Mouse (Mus musculus) liver, embryonic 11.5 days (tissue): ENCODE results near the gene Arhgdib. TPM values are rescaled to one million over a fixed set of nuclear protein-coding genes. Genes with fewer than 3 reads are reported as not detected.
A peak's percentile ranks its signal among the peaks of the same experiment; 100 is the strongest.
"Not testable (repeated sequence)": the region's sequence is repeated elsewhere in the genome, so short reads cannot be mapped to it uniquely, and the experiment has no call there.

ENCODE experiments used
- ATAC-seq: fragments of 200-750 bp; cut with Nextera tagmentation; replicated peaks from 2 replicates; pipeline ENCODE4 v1.8.0; 2017; ENCODE audit warnings: moderate number of reproducible peaks, mild to moderate bottlenecking, moderate TSS enrichment, moderate library complexity; ENCODE audit not compliant: low FRiP score
- DNase-seq: peaks from one replicate; pipeline ENCODE4 v3.0.0-alpha.2; 2017; ENCODE audit warnings: low spot score
- H3K27ac ChIP-seq: fragments of 300-500 bp; sonication (generic); 2 replicates; pipeline ENCODE4 v1.5.1; 2014; ENCODE audit warnings: mild to moderate bottlenecking, low read depth, low read length, control low read depth
- H3K27me3 ChIP-seq: fragments of 300-500 bp; sonication (generic); replicated peaks from 2 replicates; pipeline ENCODE4 v1.6.1; 2014; ENCODE audit warnings: low read length, mixed read lengths; ENCODE audit not compliant: control insufficient read depth, insufficient read depth
- H3K36me3 ChIP-seq: fragments of 300-500 bp; sonication (generic); 2 replicates; pipeline ENCODE4 v1.6.1; 2014; ENCODE audit warnings: mild to moderate bottlenecking, low read length, moderate library complexity, mixed read lengths; ENCODE audit not compliant: control insufficient read depth, insufficient read depth
- H3K4me1 ChIP-seq: fragments of 300-500 bp; sonication (generic); replicated peaks from 2 replicates; pipeline ENCODE4 v1.6.1; 2014; ENCODE audit warnings: low read length, mixed read lengths; ENCODE audit not compliant: control insufficient read depth, insufficient read depth
- H3K4me2 ChIP-seq: fragments of 300-500 bp; sonication (generic); 2 replicates; pipeline ENCODE4 v1.6.1; 2014; ENCODE audit warnings: mild to moderate bottlenecking, control low read depth, moderate library complexity
- H3K4me3 ChIP-seq: fragments of 300-500 bp; sonication (generic); 2 replicates; pipeline ENCODE4 v1.5.1; 2014; ENCODE audit warnings: low read depth, low read length, control low read depth
- H3K9ac ChIP-seq: fragments of 300-500 bp; sonication (generic); 2 replicates; pipeline ENCODE4 v1.6.1; 2014; ENCODE audit warnings: low read depth, low read length, control low read depth
- H3K9me3 ChIP-seq: fragments of 300-500 bp; sonication (generic); 2 replicates; pipeline ENCODE4 v1.6.1; 2016; ENCODE audit warnings: low read length, inconsistent platforms, mixed read lengths; ENCODE audit not compliant: control insufficient read depth
- WGBS: fragments of 180-500 bp; shearing (Covaris S2); extraction: QIAGEN DNeasy Blood & Tissue Kit; methylation state at CpG from one replicate; pipeline ENCODE4 v1.1.7; 2014; 5-methylcytosine and 5-hydroxymethylcytosine counted together
- polyA plus RNA-seq: library from polyadenylated mRNA; unstranded; fragments of >200 nt; fragmentation: Nextera tagmentation; extraction: Ambion mirVana; gene quantifications from 2 replicates; pipeline ENCODE4 v1.2.1, GENCODE M21; 2014

Arhgdib gene
- polyA plus RNA-seq, 1 experiment from 2014 or later: 183 TPM

DNA sequence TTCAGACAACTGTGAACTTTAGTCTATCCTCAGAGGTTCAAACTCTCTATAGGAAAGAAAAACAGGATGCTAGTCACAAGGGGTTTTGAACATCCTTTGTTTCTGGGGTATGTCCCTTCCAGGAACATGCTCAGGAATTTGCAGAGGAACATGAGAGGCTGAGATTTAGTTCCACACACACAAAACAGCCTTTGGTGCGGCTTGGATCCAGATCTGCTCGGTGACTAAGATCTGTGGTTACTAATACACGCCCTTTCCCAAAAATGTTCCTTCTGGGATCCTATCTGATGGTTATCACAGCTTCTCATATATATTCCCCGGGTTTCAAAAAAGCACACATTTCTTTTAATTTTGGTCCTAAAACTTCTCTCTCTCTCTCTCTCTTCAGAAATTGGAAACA is 43.9 kb downstream of the Arhgdib start:
- H3K4me3 ChIP-seq: no peak overlapping the region
- H3K4me1 ChIP-seq: no peaks in the 10 kb centered on the region; the same call in 1 of the 2 replicates
- no peak overlapping the region for H3K27ac ChIP-seq
- no peak overlapping the region for H3K9ac ChIP-seq
- no peaks in the 10 kb centered on the region for H3K9me3 ChIP-seq
- H3K36me3 ChIP-seq: no peaks in the 10 kb centered on the region
- H3K27me3 ChIP-seq: no peaks in the 10 kb centered on the region
- 67% methylated on average over 4 of the region's 4 CpGs for WGBS
- H3K4me2 ChIP-seq: no peak overlapping the region
- no peak for ATAC-seq
- no peak for DNase-seq

DNA sequence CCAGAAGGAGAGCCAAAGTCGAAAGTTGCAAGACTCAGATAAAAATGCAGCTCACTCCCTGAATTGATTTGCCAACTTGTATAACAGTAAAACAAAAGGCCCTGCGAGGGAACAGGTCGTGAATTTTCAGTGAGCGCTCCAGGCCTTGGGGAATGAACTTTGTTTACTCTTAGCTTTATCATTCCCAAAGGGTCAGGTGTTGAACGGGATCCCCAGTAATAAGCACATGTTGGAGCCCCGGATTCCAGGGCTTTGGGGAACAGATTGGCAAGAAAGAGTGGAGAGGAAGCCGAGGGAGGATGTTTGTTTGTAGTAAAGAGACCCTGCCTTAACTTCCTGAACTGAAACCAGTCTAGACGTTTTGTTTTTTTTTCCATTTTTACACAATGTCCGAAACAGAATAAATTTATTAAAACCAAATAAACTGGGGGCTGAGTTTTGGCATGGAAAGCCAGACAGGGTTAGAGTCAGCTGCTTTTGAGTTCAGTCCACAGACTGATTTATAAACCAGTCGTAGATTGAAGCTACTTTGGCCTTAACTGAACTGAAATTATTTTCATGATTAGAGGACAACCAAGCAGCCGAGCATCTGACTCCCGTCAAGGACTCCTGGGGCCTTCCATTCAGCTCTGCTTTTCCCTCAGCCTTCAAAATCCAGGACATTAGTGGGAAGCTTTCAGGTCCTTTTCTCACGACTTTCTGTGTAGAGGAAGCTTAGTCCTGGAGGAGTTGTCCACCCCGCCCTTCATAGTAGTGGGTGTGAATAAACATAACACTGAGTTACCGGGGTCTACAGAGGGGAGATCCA is 47.0 kb downstream of the Arhgdib start:
- Histone ChIP-seq H3K27ac (no peak overlapping the region), H3K36me3 (no peaks in the 10 kb centered on the region), H3K9ac (no peak overlapping the region), H3K4me2 (no peak overlapping the region), H3K9me3 (no peaks in the 10 kb centered on the region), H3K4me1 (peaks cover 2% of the 10 kb centered on the region), H3K4me3 (no peak overlapping the region), H3K27me3 (no peaks in the 10 kb centered on the region)
- no peak for DNase-seq
- 54% methylated on average over 15 of the region's 15 CpGs for WGBS
- no peak for ATAC-seq

DNA sequence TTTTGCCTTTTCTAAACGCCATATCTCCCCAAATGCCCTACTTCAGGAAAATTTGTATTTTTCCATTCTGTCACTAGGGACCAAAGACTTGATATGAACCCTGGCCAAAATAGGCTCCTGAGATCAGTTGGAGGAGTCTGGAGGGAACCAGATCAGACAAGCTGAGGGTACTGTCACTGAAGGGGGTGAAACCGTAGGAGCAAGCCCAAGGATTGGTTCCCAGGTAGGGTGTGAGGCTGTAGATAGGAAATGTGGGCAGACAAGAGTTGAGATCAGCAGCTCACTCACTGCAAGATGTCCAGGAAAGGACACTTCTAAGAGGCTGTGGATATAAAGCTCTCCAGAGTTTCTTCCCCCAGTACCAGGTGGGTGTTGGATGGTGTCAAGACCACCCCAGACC is 49.7 kb downstream of the Arhgdib start:
- no peak for DNase-seq
- Histone ChIP-seq H3K4me2 (no peak overlapping the region), H3K4me3 (no peak overlapping the region), H3K9me3 (no peaks in the 10 kb centered on the region), H3K27ac (no peak overlapping the region), H3K36me3 (no peaks in the 10 kb centered on the region), H3K4me1 (peaks cover 2% of the 10 kb centered on the region), H3K27me3 (no peaks in the 10 kb centered on the region), H3K9ac (no peak overlapping the region)
- WGBS: 63% methylated on average over 2 of the region's 2 CpGs
- peak; percentile 87 for ATAC-seq

DNA sequence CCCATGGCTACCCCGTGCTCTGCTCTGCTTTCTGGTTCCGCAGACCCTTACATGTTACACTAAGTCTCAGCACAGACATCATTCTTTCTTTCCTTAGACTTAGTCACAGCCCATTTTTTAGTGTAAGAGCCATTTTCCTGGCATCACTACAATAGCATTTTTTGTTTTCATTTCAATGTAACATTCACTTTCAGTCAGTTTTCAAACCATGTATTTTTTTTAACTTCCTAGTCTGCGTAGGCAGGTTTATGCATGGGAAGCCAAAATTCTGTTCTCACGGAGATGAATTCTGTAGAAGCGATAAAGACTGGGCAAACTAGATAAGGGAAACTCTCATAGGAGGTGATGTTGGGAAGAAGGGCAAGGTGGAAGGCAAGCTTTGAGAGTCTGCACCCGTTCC is 52.1 kb downstream of the Arhgdib start:
- Histone ChIP-seq H3K9me3 (no peaks in the 10 kb centered on the region), H3K4me3 (no peak overlapping the region), H3K27me3 (no peaks in the 10 kb centered on the region), H3K4me1 (peaks cover 2% of the 10 kb centered on the region; the same call in 1 of the 2 replicates), H3K4me2 (no peak overlapping the region), H3K27ac (no peak overlapping the region), H3K36me3 (no peaks in the 10 kb centered on the region), H3K9ac (no peak overlapping the region)
- WGBS: 86% methylated on average over 6 of the region's 6 CpGs
- DNase-seq (no peak), ATAC-seq (no peak)

DNA sequence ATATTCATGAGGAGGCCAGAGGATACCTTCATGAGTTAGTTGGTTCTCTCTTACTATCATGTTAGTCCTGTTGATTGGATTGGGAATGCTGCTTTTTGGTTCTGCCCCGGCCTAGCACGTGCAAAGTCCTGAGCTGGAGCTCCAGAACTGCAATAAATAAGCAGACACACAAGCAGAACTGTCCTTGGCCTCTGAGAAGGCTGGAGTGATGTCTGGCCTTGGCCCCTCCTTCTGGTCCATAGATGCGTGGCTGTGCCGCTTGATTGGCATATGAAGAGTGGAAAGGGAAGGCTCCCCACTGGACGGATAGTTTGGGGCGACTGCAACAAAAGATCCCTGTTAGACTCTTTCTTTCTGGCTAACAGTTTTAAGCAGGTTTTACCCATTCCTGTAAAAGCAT is 52.6 kb downstream of the Arhgdib start:
- 87% methylated on average over 6 of the region's 6 CpGs for WGBS
- H3K4me2 ChIP-seq: no peak overlapping the region
- no peak for ATAC-seq
- no peak overlapping the region for H3K27ac ChIP-seq
- H3K9ac ChIP-seq: no peak overlapping the region
- no peaks in the 10 kb centered on the region for H3K36me3 ChIP-seq
- no peak for DNase-seq
- H3K4me3 ChIP-seq: no peak overlapping the region
- no peaks in the 10 kb centered on the region for H3K27me3 ChIP-seq
- no peaks in the 10 kb centered on the region for H3K9me3 ChIP-seq
- peaks cover 2% of the 10 kb centered on the region; the same call in 1 of the 2 replicates for H3K4me1 ChIP-seq

DNA sequence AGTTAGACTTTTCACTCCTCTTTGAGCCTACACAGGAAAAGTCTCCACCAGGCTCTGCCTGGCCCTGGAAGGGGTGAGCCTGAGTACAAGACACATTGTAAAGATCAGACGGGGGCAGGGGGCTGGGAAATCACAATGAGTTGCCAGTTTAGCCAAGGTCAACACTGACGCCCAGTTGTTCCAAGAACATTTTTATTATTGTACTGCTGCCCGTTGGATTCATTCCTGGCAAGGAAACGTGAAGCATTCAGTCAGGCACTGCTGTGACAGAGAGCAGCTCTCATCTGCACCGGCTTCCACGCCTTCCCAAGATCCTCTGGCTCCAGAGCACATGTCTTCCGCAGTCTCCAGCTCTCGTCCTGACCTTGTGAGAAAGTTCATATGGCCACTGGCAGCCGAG is 53.8 kb downstream of the Arhgdib start:
- no peak overlapping the region for H3K27ac ChIP-seq
- ATAC-seq (no peak), DNase-seq (no peak)
- 70% methylated on average over 9 of the region's 9 CpGs for WGBS
- no peaks in the 10 kb centered on the region for H3K9me3 ChIP-seq
- H3K9ac ChIP-seq: no peak overlapping the region
- no peak overlapping the region for H3K4me3 ChIP-seq
- H3K27me3 ChIP-seq: no peaks in the 10 kb centered on the region
- H3K4me1 ChIP-seq: peaks cover 2% of the 10 kb centered on the region; the same call in 1 of the 2 replicates
- no peaks in the 10 kb centered on the region for H3K36me3 ChIP-seq
- no peak overlapping the region for H3K4me2 ChIP-seq

DNA sequence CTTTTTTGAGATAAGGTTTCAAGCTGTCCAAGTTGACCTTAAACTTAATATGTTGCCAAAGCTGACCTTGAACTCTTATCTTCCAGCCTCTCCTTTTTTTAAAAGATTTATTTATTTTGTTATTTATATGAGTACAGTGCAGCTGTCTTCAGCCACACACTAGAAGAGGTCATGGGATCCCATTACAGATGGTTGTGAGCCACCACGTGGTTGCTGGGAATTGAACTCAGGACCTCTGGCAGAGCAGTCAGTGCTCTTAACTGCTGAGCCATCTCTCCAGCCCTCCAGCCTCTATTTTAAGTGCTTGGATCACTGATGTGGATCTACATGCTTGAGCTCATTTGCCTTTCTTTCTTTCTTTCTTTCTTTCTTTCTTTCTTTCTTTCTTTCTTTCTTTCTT is 56.9 kb downstream of the Arhgdib start:
- 23% methylated on average over 1 of the region's 1 CpGs for WGBS

DNA sequence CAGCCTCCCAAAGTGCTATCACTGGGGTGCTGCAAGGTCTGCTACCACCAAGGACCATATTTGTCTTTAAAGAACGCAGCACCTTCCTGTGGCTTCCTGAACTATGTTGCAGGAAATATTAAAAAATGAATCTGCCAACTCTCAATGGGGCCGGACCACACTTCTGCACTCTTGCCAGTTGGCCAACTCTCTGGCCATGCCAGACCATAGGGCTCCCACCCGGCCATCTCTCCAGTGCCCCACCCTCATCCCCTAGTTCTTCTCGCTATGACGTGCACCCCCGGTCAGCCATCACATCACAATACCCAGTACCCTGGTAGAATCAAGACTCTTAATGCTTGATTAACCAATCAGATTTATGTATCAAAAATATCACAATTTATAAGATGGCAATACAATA is 57.7 kb downstream of the Arhgdib start:
- H3K27me3 ChIP-seq: no peaks in the 10 kb centered on the region
- 92% methylated on average over 6 of the region's 6 CpGs for WGBS
- no peak overlapping the region for H3K27ac ChIP-seq
- no peaks in the 10 kb centered on the region for H3K4me1 ChIP-seq
- no peaks in the 10 kb centered on the region for H3K36me3 ChIP-seq
- H3K4me3 ChIP-seq: no peak overlapping the region
- ATAC-seq: no peak
- DNase-seq: no peak
- no peak overlapping the region for H3K9ac ChIP-seq
- no peaks in the 10 kb centered on the region for H3K9me3 ChIP-seq
- H3K4me2 ChIP-seq: no peak overlapping the region

More for the DNA sequence above, 56.9 kb downstream of the Arhgdib start:
- H3K9me3 ChIP-seq, H3K4me2 ChIP-seq, H3K4me1 ChIP-seq, H3K27ac ChIP-seq, H3K27me3 ChIP-seq, DNase-seq, H3K9ac ChIP-seq, H3K4me3 ChIP-seq, ATAC-seq, H3K36me3 ChIP-seq: not testable (repeated sequence)

DNA sequence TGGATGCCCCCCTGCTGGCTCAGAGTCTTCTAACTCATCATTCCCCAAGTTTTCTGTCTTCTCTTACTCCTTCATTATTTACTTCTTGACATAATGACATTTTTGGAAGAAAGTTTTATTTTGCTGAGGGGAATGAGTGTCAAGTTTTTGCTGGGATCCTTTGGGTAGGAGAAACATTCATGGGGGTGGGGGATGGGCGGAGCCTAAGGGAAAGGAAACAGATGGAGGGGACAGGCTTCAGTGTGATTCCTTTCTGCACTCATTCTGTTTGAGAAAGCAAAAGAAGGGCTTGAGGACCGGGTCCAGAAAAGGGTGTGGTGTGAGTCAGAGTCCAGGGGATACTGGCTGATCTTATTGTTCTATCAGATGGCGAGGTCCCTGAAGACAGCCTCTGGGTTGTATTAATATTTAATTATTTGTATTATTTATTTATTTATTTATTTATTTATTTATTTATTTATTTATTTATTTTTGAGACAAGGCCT is 58.2 kb downstream of the Arhgdib start:
- Histone ChIP-seq H3K9ac (no peak overlapping the region), H3K27ac (no peak overlapping the region), H3K9me3 (no peaks in the 10 kb centered on the region), H3K4me2 (no peak overlapping the region), H3K27me3 (no peaks in the 10 kb centered on the region), H3K4me1 (no peaks in the 10 kb centered on the region), H3K4me3 (no peak overlapping the region), H3K36me3 (no peaks in the 10 kb centered on the region)
- DNase-seq: no peak
- WGBS: 75% methylated on average over 3 of the region's 3 CpGs
- no peak for ATAC-seq
